Mouse (Mus musculus): ENCODE data around the gene Fblim1.
"Not testable (repeated sequence)": the region's sequence is repeated elsewhere in the genome, so short reads cannot be mapped to it uniquely, and the experiment has no call there.

The Fblim1 gene

DNA sequence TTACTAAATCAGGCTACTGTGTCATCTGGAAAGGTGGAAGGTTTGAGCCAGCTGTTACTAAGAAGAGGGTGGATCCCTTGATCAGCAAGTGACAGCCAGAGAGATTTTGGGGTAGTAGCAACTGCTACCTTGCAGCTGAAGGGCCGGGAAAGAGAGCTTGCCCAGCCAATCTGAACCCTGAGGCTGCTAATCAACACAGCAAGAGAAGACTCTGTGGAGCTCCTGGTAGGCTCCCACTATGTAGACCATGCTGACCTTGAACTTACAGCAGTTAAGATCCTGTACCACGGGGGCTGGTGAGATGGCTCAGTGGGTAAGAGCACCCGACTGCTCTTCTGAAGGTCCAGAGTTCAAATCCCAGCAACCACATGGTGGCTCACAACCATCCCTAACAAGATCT, 41.2 kb downstream of the Fblim1 start:
- DNase-seq = no peak

- no peak for DNase-seq
Observed at GRCm38 (mm10) chr4:141564209-141564608, 41.7 kb downstream of the Fblim1 start.

DNA sequence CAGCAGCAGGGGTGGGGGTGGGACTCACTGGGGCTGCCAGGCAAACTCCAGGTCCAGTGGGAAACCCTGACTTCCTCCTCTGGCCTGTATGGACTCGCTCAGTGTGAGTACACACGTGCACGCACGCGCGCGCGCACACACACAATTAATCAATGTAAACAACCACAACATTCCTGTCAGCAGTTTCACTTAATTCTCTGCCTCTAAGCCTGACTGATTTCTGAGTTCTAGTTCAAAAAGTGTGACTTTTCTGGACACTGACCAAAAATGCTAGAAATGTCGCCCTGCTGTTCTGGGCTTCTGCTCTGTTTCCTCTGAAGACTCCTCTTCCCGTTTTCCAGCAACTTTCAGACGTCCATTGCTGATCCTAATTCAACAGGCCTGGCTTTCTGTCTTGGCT, 43.6 kb downstream of the Fblim1 start:
- no peak for DNase-seq

DNA sequence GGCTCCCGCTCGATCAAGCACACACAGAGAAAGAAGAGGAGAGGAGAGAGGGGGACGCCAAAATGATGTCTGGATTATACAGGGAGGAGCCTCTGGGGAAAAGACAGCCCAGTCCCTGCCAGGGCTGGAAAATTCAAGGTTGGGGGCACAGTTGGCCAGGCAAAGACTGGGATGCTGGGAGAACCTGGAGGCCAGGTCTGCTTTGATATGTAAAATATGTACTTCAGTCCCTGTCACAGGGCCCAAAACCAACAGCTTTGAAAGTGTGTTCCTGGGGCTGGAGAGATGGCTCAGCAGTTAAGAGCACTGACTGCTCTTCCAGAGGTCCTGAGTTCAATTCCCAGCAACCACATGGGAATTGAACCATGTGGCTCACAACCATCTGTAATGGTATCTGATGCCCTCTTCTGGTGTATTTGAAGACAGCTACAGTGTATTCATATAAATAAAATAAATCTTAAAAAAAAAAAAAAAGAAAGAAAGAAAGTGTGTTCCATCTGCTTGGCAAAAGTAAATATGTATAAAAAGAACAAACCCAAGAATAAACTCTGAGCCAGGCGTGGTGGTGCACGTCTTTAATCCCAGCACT, 44.5 kb downstream of the Fblim1 start:
- DNase-seq = not testable (repeated sequence)

- peak; percentile 73 for DNase-seq
Observed at GRCm38 (mm10) chr4:141559898-141560263, 46.0 kb downstream of the Fblim1 start.

- peak; percentile 60 for DNase-seq
Observed at GRCm38 (mm10) chr4:141559131-141559897, 46.6 kb downstream of the Fblim1 start.

GRCm38 (mm10) chr4:141558658-141559057, 47.2 kb downstream of the Fblim1 start:
- no peak for DNase-seq

- not testable (repeated sequence) for DNase-seq
Observed at GRCm38 (mm10) chr4:141556163-141556562, 49.7 kb downstream of the Fblim1 start.

DNA sequence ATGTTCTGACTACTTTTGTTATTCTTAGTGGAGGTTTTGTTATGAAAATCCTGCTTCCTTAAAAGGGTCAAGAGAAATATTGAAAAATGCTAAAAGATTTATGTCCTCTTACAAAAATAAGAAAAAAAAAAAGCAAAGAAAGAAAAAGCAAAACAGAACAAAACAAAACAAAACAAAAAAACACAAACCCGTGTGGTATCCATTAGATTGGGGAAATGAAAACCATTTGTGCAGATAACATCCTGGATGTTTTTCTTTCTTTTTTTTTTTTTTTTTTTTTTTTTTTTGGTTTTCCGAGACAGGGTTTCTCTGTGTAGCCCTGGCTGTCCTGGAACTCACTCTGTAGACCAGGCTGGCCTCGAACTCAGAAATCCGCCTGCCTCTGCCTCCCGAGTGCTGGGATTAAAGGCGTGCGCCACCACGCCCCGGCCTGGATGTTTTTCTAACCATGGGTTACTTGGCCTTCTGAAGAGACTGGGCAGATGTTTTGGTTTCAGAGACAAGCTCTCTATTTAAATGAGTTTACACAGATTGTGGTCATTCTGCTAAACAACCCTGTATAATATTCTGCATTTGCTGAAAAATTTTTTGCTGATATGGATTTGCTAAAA, 51.5 kb downstream of the Fblim1 start:
- not testable (repeated sequence) for DNase-seq

DNA sequence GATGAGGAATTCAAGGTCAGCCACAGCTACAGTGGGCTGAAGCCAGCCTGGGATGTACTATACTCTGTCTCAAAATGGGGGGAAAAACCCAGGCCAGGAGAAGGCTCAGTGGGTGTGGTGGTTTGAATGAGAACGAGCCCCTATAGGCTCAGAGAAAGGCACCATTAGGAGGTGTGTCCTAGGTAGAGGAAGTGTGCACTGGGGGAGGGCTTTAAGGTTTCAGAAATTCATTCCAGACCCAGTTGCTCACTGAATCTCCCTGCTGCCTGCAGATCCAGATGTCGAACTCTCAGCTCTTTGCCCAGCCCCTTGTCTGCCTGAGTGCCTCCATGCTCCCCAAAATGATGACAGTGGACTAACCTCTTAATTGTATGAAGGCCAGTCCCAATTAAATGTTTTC, 53.4 kb downstream of the Fblim1 start:
- no peak for DNase-seq

DNA sequence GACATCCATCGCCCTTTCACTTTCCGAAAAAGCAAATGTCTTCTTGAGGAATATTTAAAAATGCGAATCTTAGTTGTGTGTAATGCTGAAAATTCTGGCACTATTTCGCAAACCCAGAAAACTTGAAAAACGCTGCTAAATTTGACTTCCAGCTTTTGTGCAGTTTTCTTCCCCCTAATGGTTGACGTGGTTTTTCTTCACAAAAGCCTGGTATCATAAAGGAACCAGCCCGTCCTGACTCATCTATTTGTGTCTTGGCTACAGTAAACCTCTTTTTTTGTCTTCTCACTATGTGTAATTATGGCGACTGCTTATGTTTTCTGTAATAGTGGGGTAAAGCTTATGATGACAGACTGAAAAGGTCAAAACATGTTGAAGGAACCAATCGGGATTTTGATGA, 58.6 kb downstream of the Fblim1 start:
- DNase-seq = no peak

DNA sequence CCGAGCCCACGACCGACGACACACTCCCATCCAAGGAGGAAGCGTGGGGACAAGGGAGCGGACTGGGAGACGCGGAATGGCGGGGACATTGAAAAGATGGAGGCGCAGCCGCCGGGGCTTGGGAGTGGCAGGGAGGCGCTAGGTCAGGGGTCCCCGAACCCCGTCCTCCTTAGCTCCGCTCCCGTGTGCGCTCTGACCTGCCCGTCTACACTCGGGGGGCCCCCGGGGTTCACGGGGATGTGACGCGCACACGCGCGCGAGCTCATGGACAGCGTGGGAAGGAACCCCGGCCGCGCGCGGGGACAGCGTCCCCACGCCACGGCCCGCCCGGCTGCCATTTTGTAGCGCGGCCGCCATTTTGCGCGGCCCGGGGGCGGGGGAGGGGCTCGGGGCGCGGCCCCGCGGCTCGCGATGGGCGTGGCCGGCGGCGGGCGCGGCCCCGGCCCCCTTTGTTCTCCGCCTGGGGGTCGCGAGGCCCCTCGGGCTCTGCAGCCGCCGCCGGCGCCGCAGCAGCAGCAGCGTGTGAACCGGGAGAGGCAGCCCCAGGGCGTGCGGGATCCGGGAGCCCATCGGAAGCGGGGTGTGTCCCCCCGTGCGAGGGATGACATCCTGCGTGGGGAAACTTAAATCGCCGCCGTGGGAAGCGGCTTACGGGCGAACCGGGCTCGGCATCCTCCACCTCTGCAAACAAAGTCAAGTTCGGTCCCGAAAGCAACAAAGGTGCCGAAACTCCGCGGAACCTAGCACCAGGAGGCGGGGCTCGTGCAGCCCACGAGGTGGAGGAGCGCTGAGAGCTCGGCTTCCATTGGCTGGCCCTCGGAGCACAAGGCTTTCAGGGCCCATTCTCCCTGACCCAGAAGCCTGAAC, 59.3 kb downstream of the Fblim1 start:
- DNase-seq = peak; percentile 81

- DNase-seq = peak; percentile 99
Observed at GRCm38 (mm10) chr4:141545743-141546333, 60.1 kb downstream of the Fblim1 start.

DNA sequence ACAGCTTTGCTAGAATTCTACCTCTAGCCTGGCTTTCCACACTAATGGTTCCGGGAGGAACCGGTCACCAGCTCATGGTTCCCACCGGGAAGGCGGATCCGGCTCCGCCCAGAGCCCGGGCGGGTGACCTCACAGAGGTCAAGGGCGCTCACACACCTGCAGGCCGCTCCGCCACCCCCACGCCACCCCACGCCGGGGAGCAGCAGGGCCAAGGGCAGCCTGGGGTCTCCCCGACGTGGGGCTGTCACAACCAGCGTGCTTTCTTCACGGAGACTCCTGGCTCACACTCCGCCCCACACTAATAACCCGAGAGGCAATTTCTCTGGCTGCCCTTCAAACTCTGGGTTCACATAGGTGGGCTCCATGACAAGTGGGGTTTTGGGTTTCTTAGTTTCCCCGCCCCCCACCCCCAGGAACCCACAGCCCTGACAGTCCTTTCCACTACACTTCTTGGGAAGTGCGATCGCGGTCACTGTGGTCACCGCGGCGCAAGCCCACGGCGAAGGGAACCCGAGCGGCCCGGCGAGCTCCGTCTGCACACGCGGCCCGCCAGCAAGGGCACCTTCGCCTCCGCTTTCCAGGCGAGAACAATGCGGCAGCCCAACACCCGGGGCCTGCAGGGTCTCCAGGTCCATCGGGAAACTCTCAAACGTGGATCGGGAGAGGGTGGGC, 60.7 kb downstream of the Fblim1 start:
- peak; percentile 61 for DNase-seq

DNA sequence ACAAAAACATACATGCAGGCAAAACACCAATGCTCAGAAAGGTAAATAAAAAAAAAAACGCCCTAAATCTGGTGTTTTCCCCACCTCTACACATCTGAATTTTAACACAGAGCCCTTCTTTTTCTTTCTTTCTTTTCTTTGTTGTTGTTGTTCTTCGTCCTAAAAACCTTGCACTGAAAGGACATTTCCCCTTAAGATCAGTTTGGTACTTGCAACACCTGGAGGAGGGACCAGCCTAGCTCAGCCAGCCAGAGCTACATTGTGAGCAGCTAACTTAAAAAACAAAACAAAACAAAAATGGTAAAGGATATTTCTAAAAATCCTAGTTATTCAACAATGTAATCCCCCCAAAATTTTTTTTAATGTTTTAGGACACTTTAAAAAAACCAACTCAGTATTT, 61.4 kb downstream of the Fblim1 start:
- DNase-seq = no peak

DNA sequence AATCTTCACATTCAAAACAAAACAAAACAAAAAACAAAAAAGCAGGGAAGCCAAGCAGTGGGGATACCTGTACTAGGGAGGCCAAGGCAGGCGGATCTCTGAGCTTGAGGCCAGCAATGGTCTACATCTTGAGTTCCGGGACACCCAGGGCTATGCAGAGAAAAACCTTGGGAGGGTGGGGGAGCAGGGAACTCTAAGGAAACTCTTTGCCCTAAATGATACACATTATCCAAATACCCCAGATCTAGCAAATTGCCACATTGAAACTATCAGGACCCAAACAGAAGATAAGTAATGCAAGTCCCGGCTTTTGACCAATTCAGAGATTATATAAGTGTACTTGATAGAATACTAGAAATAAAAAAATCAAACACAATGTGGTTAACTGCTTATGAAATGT, 62.3 kb downstream of the Fblim1 start:
- DNase-seq = no peak

DNA sequence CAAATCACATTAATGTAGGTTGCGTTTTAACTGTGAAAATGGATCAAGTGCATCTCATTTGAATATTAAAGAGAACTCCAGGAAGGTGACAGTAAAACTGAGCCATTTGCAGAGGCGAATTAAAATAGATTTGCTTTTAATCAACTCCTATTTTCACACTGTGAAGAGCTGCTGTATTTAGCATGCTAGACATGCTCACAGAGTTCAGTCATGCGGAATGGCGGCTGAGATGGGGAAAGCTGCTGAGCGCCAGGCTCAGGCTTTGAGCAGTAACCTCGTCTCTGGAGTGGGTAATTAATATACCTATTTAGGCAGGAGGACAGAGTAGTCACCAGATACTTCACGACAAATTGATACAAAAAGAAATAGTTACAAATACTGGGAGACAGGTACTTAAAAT, 64.0 kb downstream of the Fblim1 start:
- DNase-seq = peak; percentile 38

GRCm38 (mm10) chr4:141540844-141541243, 65.1 kb downstream of the Fblim1 start:
- no peak for DNase-seq

DNA sequence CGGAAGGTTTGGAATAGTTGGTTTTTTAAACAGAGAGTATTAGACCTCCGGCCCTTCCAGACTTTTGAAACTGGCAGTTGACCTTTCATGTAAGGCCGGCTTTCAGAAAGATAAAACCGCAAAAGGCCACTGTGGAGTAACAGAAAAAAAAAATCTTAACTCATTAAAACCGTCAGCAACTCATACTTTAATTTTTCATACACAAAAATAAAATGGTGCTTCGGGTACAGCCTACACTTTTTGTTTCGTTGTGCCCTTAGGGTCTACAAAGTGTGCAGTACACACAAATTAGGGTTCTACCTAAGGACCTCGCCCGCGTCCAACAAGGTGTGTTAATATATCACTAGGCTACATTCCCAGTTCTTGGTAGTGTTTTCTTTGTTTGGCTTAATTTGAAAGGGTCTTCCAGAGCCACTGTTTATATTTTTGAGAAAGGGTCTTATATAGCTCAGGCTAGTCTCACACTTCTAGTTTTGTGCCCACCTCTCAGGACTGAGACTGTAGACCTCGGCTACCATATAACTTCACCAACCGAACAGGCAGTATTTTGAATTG, 66.6 kb downstream of the Fblim1 start:
- DNase-seq = no peak

- DNase-seq = peak; percentile 91
Observed at GRCm38 (mm10) chr4:141538408-141539212, 67.3 kb downstream of the Fblim1 start, which contains the start of gene Spen. Gene Spen (minus strand): TSS chr4:141538597.

Measured in right cerebral cortex, postnatal 4 days (tissue).